In genomic region chr4:141564209-141564608, GRCm38 (mm10) we compare ENCODE assay signal across 16 mouse cellular contexts. TPM values are rescaled to one million over a fixed set of nuclear protein-coding genes. Genes with fewer than 3 reads are reported as not detected.
"Had no signal": no experiment of that assay in that cellular context is flagged by ENCODE, and none has a peak within 500 bp of the region (broad histone marks: within the 10 kb centered on the region; RNA-seq: fewer than 3 reads in every experiment).

No protein-coding gene starts in this region.

- H3K27ac ChIP-seq: limb, embryonic 12.5 days; liver, embryonic 13.5 days; lung, embryonic 15.5 days; macrophage; midbrain, embryonic 15.5 days; neural tube, embryonic 12.5 days had no signal

- H3K4me3 ChIP-seq: limb, embryonic 12.5 days; liver, embryonic 13.5 days; lung, embryonic 15.5 days; megakaryocyte, embryonic 14.5 days; midbrain, embryonic 15.5 days; neural tube, embryonic 12.5 days had no signal

- H3K9me3 ChIP-seq: limb, embryonic 12.5 days; liver, embryonic 13.5 days; lung, embryonic 15.5 days; megakaryocyte, embryonic 14.5 days; midbrain, embryonic 15.5 days; neural tube, embryonic 12.5 days had no signal

- DNase-seq: layer of hippocampus, adult 9-11 months; liver; liver, embryonic 13.5 days; liver, postnatal 0 days; lung, postnatal 14 days; right cerebral cortex, postnatal 14 days; thymus, postnatal 4 days had no signal

- H3K27me3 ChIP-seq: limb, embryonic 12.5 days; liver, embryonic 13.5 days; lung, embryonic 15.5 days; midbrain, embryonic 15.5 days; neural tube, embryonic 12.5 days had no signal

- H3K4me1 ChIP-seq: limb, embryonic 12.5 days had no signal

- ATAC-seq: liver, postnatal 0 days; midbrain, embryonic 15.5 days had no signal

- H3K9ac ChIP-seq: limb, embryonic 12.5 days; liver, embryonic 13.5 days; liver, postnatal 0 days; lung, embryonic 15.5 days; midbrain, embryonic 15.5 days; neural tube, embryonic 12.5 days had no signal

- H3K4me2 ChIP-seq: limb, embryonic 12.5 days; liver, embryonic 13.5 days; lung, embryonic 15.5 days; midbrain, embryonic 11.5 days; midbrain, embryonic 15.5 days; neural tube, embryonic 12.5 days had no signal

- H3K36me3 ChIP-seq: limb, embryonic 12.5 days; liver, embryonic 13.5 days; lung, embryonic 15.5 days; midbrain, embryonic 15.5 days; neural tube, embryonic 12.5 days had no signal

RNA-seq across cellular contexts. Expression of gene Fblim1, which starts 41.7 kb away (rescaled TPM):
- total RNA-seq: monocyte, adult 5-6 weeks had no signal

RNA-seq across cellular contexts. Expression of gene Tmem82, which starts 54.2 kb away (rescaled TPM):
- total RNA-seq: monocyte, adult 5-6 weeks; neutrophil, adult 5-6 weeks had no signal

RNA-seq across cellular contexts. Expression of gene Slc25a34, which starts 59.4 kb away (rescaled TPM):
- total RNA-seq: monocyte, adult 5-6 weeks had no signal
- polyA plus RNA-seq: limb, embryonic 12.5 days; midbrain, embryonic 11.5 days; neural tube, embryonic 12.5 days had no signal
